Mouse (Mus musculus) ES-Bruce4 (cell line): ENCODE results near the gene BC024978. TPM values are rescaled to one million over a fixed set of nuclear protein-coding genes. Genes with fewer than 3 reads are reported as not detected.

Source experiments
- H3K27ac ChIP-seq: 2 replicates; pipeline ENCODE4 v1.5.1; 2012; ENCODE audit warnings: low read length, inconsistent platforms; ENCODE audit not compliant: insufficient read depth
- H3K27me3 ChIP-seq: 2 replicates; pipeline ENCODE4 v1.6.1; 2012; ENCODE audit warnings: mild to moderate bottlenecking, low read length, inconsistent platforms; ENCODE audit not compliant: control insufficient read depth, poor library complexity, insufficient read depth, severe bottlenecking
- H3K36me3 ChIP-seq: 2 replicates; pipeline ENCODE4 v1.6.1; 2012; ENCODE audit warnings: inconsistent platforms, mild to moderate bottlenecking, low read length, moderate library complexity; ENCODE audit not compliant: control insufficient read depth, poor library complexity, insufficient read depth, severe bottlenecking
- H3K4me1 ChIP-seq: one replicate; pipeline ENCODE4 v1.8.1; 2011; ENCODE audit warnings: low read length; ENCODE audit not compliant: control insufficient read depth, insufficient read depth
- H3K4me3 ChIP-seq: 2 replicates; pipeline ENCODE4 v1.5.1; 2011; ENCODE audit warnings: low read depth, mild to moderate bottlenecking, low read length
- H3K9ac ChIP-seq: 2 replicates; pipeline ENCODE4 v1.6.1; 2012; ENCODE audit warnings: low read depth, mild to moderate bottlenecking, inconsistent platforms; ENCODE audit not compliant: poor library complexity, severe bottlenecking
- H3K9me3 ChIP-seq: replicated peaks from 2 replicates; pipeline ENCODE4 v1.6.1; 2012; ENCODE audit warnings: mild to moderate bottlenecking, low read length, inconsistent platforms; ENCODE audit not compliant: control insufficient read depth, poor library complexity, insufficient read depth, severe bottlenecking
- CTCF ChIP-seq: IDR thresholded peaks from one replicate; pipeline ENCODE4 v1.8.1; 2011; ENCODE audit warnings: low read depth, low read length
- EP300 ChIP-seq: IDR thresholded peaks from 2 replicates; pipeline ENCODE4 v1.6.1; 2011; ENCODE audit warnings: low read depth, low read length; ENCODE audit not compliant: insufficient read depth
- POLR2A ChIP-seq: IDR thresholded peaks from one replicate; pipeline ENCODE4 v1.8.1; 2011; ENCODE audit warnings: low read length; ENCODE audit not compliant: insufficient read depth
- polyA plus RNA-seq: library from polyadenylated mRNA; stranded (reverse); fragments of >200 nt; gene quantifications from 2 replicates; pipeline ENCODE4 v1.2.4, GENCODE M21; 2011; ENCODE audit warnings: low read depth; ENCODE audit not compliant: missing spikeins, insufficient read depth, insufficient read length

Gene BC024978
- polyA plus RNA-seq, 1 experiment, result 10.9 TPM

DNA sequence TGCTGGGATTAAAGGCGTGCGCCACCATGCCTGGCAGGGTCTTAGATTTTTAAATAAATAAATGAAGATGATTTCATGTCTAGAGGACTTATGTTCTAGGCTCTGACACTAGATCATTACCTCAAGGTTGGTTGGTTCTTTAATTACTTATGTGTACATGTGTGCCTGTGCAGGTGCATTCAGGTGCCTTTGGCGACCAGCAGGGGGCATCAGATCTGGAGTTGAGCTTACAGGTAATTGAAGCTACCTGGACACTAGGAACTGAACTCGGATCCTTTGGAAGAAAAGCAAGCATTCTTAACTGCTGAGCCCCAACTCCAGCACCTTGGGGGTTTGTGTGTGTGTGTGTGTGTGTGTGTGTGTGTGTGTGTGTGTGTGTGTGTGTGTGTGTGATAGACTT is 35.2 kb downstream of the BC024978 start:
- H3K9ac ChIP-seq, result no peak overlapping the region
- no peak overlapping the region for H3K4me3 ChIP-seq
- H3K9me3 ChIP-seq, result no peaks in the 10 kb centered on the region
- H3K4me1 ChIP-seq, result peaks cover 5% of the 10 kb centered on the region
- no peak overlapping the region for H3K27ac ChIP-seq
- TF ChIP-seq POLR2A (no peak), CTCF (peak; percentile 81)
- no peaks in the 10 kb centered on the region for H3K36me3 ChIP-seq
- no peaks in the 10 kb centered on the region for H3K27me3 ChIP-seq

- Histone ChIP-seq H3K27ac (no peak overlapping the region), H3K4me1 (peaks cover 2% of the 10 kb centered on the region), H3K27me3 (no peaks in the 10 kb centered on the region), H3K9ac (no peak overlapping the region), H3K9me3 (no peaks in the 10 kb centered on the region), H3K4me3 (no peak overlapping the region), H3K36me3 (no peaks in the 10 kb centered on the region)
- TF ChIP-seq CTCF (no peak), EP300 (no peak), POLR2A (no peak)
These were observed 36.2 kb downstream of the BC024978 start for GRCm38 (mm10) chr7:27231693-27232331.

- Histone ChIP-seq H3K4me1 (peaks cover 2% of the 10 kb centered on the region), H3K27me3 (no peaks in the 10 kb centered on the region), H3K9me3 (no peaks in the 10 kb centered on the region), H3K9ac (peak within 1 kb of the TSS; percentile 32; the same call in 1 of the 2 replicates), H3K4me3 (peak within 1 kb of the TSS; percentile 51), H3K27ac (no peak within 1 kb of the TSS), H3K36me3 (no peaks in the 10 kb centered on the region)
- TF ChIP-seq EP300 (no peak), CTCF (peak; percentile 52)
These were observed 37.2 kb downstream of the BC024978 start, which contains the start of gene Coq8b for GRCm38 (mm10) chr7:27232781-27233281. Gene Coq8b (plus strand): TSS chr7:27233023.

DNA sequence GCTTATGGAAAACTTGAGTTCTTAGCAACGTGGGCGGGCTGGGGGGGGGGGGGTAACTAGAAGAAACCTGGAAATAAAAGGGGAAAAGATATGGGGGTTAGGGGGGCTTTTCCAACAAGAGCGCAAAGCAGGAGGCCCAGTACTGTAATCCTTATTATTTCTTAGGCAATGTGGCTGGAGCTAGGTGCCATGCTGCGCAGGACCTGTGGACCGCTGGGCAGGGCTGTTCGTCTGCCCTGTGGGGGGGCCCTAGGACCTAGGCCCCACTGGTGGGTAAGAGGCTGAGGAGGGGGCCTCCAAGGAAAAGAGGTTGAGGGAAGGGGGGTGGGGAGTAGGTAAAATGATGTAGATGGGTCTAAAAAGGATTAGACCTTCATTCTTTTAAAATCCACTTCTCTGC is 37.7 kb downstream of the BC024978 start:
- Histone ChIP-seq H3K27ac (no peak overlapping the region), H3K9ac (peak overlapping the region; percentile 32; the same call in 1 of the 2 replicates), H3K27me3 (no peaks in the 10 kb centered on the region), H3K9me3 (no peaks in the 10 kb centered on the region), H3K36me3 (no peaks in the 10 kb centered on the region), H3K4me1 (peaks cover 2% of the 10 kb centered on the region), H3K4me3 (peak overlapping the region; percentile 51)
- TF ChIP-seq POLR2A (no peak), CTCF (no peak), EP300 (no peak)

DNA sequence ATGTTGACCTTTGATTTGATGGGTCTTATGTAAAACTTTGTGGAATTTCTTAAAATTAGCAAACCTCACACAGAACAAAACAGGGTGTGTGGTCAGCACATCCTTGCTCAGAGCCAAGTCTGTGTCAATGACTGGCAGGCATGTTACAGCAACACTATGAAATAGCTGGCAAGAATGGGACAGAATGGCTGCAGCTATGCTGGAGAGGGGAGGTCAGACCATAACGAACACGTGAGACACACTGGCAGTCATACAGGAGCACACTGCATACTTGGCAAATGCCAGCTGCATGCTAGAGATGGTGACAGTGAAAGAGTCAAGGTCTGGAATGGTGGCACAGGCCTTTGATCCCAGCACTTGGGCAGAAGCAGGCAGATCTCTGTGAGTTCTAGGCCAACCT is 40.1 kb downstream of the BC024978 start:
- Histone ChIP-seq H3K9ac (no peak overlapping the region), H3K4me1 (peaks cover 2% of the 10 kb centered on the region), H3K4me3 (no peak overlapping the region), H3K36me3 (no peaks in the 10 kb centered on the region), H3K9me3 (no peaks in the 10 kb centered on the region), H3K27me3 (no peaks in the 10 kb centered on the region), H3K27ac (no peak overlapping the region)
- TF ChIP-seq EP300, result no peak
- TF ChIP-seq POLR2A, result no peak
- no peak for TF ChIP-seq CTCF

DNA sequence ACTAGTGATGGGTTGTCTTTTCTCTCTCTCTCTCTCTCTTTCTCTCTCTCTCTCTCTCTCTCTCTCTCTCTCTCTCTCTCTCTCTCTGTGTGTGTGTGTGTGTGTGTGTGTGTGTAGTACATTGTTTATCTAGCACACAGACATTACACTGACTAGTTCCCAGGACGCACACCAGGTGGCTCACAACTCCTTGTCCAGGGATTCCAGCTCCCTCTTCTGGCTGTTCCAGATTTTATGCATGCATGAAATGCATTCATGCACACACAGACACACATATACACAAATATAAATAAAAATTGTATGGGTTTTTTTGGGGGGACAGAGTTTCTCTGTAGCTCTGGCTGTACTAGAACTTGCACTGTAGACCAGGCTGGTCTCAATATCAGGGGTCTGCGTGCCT is 41.9 kb downstream of the BC024978 start:
- H3K9me3 ChIP-seq, result no peaks in the 10 kb centered on the region
- H3K36me3 ChIP-seq, result no peaks in the 10 kb centered on the region
- no peak overlapping the region for H3K27ac ChIP-seq
- no peak overlapping the region for H3K4me3 ChIP-seq
- H3K27me3 ChIP-seq, result no peaks in the 10 kb centered on the region
- H3K9ac ChIP-seq, result no peak overlapping the region
- TF ChIP-seq CTCF, result peak; percentile 39
- no peak for TF ChIP-seq EP300
- no peak for TF ChIP-seq POLR2A
- H3K4me1 ChIP-seq, result peaks cover 4% of the 10 kb centered on the region
